20 mouse cellular contexts compared by ENCODE assay signal in the genomic region with DNA sequence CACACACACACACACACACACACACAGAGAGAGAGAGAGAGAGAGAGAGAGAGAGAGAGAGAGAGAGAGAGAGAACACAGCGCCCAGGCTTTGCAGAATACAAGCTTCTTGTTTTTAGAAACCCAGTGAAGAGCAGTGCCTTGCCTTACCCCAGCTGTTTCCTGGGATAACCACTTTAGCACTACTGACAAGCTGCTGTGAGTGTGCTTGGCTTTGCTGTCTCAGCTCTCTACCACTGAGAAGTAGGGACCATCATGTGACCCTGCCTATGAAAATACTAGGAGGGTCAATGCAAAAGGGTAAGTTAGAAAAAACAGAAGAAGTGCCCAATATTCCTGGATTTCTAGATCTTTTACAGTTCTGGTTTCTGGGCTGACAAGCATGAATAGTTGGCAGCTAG.
"Had no signal": no experiment of that assay in that cellular context is flagged by ENCODE, and none has a peak within 500 bp of the region (broad histone marks: within the 10 kb centered on the region; RNA-seq: fewer than 3 reads in every experiment).

No protein-coding gene starts in this region.

- H3K4me3 ChIP-seq: midbrain, embryonic 10.5 days; midbrain, embryonic 12.5 days; myocyte; neural tube, embryonic 13.5 days; neural tube, embryonic 15.5 days; stomach, embryonic 15.5 days had no signal

- ATAC-seq: midbrain, embryonic 16.5 days had no signal

- H3K27ac ChIP-seq: liver, embryonic 14.5 days; midbrain, embryonic 10.5 days; midbrain, embryonic 12.5 days; neural tube, embryonic 13.5 days; neural tube, embryonic 15.5 days; stomach, embryonic 15.5 days; stomach, postnatal 0 days had no signal

- H3K4me1 ChIP-seq: neural tube, embryonic 13.5 days; neural tube, embryonic 15.5 days; stomach, embryonic 15.5 days had no signal

- DNase-seq: lung, adult 18-20 months; lung, embryonic 14.5 days; lung, postnatal 10 days; lung, postnatal 4 days; midbrain, embryonic 14.5 days; retina, postnatal 1 day; right cerebral cortex, adult 18-20 months; right cerebral cortex, postnatal 14 days; thymus, adult 2 months; thymus, postnatal 25 days; thymus, postnatal 4 days had no signal
